Mouse (Mus musculus) lung, embryonic 14.5 days (tissue): ENCODE measurements around the gene Tatdn2. TPM values are rescaled to one million over a fixed set of nuclear protein-coding genes. Genes with fewer than 3 reads are reported as not detected.

Experiments used
- ATAC-seq: fragments of 200-750 bp; cut with Nextera tagmentation; 2 replicates; pipeline ENCODE4 v1.8.0; 2017; ENCODE audit warnings: mild to moderate bottlenecking, moderate TSS enrichment, moderate library complexity; ENCODE audit not compliant: insufficient read depth
- DNase-seq: peaks from one replicate; pipeline ENCODE4 v3.0.0-alpha.2; 2015
- H3K27ac ChIP-seq: fragments of 300-500 bp; sonication (generic); 2 replicates; pipeline ENCODE4 v1.5.1; 2014; ENCODE audit warnings: low read depth, mild to moderate bottlenecking, moderate library complexity
- H3K27me3 ChIP-seq: fragments of 300-500 bp; sonication (generic); 2 replicates; pipeline ENCODE4 v1.6.1; 2014; ENCODE audit warnings: low read length, control low read depth; ENCODE audit not compliant: insufficient read depth
- H3K36me3 ChIP-seq: fragments of 300-500 bp; sonication (generic); 2 replicates; pipeline ENCODE4 v1.6.1; 2014; ENCODE audit warnings: control low read depth; ENCODE audit not compliant: insufficient read depth
- H3K4me1 ChIP-seq: fragments of 300-500 bp; sonication (generic); 2 replicates; pipeline ENCODE4 v1.6.1; 2014; ENCODE audit warnings: antibody characterized with exemption, control low read depth; ENCODE audit not compliant: insufficient read depth
- H3K4me2 ChIP-seq: fragments of 300-500 bp; sonication (generic); 2 replicates; pipeline ENCODE4 v1.6.1; 2014; ENCODE audit warnings: mild to moderate bottlenecking
- H3K4me3 ChIP-seq: fragments of 300-500 bp; sonication (generic); 2 replicates; pipeline ENCODE4 v1.5.1; 2014; ENCODE audit warnings: low read depth, low read length
- H3K9ac ChIP-seq: fragments of 300-500 bp; sonication (generic); 2 replicates; pipeline ENCODE4 v1.6.1; 2014
- H3K9me3 ChIP-seq: fragments of 300-500 bp; sonication (generic); 2 replicates; pipeline ENCODE4 v1.6.1; 2016; ENCODE audit warnings: low read depth, low read length, control low read depth
- CTCF ChIP-seq: IDR thresholded peaks from 2 replicates; pipeline ENCODE4 v1.5.1; 2016; ENCODE audit warnings: antibody characterized with exemption, low read depth
- WGBS: fragments of 180-500 bp; shearing (Covaris S2); extraction: QIAGEN DNeasy Blood & Tissue Kit; methylation state at CpG from one replicate; pipeline ENCODE4 v1.1.7; 2014; 5-methylcytosine and 5-hydroxymethylcytosine counted together
- polyA plus RNA-seq: library from polyadenylated mRNA; unstranded; fragments of >200 nt; fragmentation: Nextera tagmentation; extraction: Ambion mirVana; gene quantifications from 2 replicates; pipeline ENCODE4 v1.2.1, GENCODE M21; 2014

Tatdn2 gene
- polyA plus RNA-seq, 1 experiment from 2014 or later, result 1.2 TPM

DNA sequence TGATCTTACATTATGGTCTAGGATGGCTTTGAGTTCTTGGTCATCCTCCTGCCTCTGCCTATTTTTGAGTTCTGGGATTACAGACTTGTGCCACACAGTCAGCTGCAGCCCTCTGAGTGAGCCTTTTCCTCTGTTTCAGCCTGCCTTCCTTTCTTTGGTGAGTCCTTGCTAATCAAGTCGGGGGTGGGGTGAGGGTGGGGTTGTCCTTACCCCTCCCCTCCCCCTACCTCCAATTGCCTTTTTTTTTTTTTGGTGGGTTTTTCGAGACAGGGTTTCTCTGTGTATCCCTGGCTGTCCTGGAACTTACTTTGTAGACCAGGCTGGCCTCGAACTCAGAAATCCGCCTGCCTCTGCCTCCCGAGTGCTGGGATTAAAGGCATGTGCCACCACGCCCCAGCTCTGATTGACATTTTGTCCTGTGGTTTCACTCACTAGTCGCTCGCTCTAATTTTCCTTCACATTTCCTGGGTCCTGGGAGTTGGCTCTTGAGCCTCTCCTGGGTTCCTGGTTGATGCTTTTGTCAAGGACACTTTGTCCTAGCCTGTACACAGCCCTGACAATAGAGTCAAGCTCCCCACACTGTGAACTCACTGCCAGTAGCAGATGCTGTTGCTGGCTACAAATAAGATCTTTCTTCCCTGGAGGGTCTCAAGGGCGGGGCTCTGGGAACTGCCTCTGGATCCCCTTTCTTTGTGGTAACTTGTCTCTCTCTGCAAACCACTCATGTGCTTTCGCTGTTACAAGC, 13.6 kb upstream of the Tatdn2 start:
- ATAC-seq (no peak), DNase-seq (no peak)

DNA sequence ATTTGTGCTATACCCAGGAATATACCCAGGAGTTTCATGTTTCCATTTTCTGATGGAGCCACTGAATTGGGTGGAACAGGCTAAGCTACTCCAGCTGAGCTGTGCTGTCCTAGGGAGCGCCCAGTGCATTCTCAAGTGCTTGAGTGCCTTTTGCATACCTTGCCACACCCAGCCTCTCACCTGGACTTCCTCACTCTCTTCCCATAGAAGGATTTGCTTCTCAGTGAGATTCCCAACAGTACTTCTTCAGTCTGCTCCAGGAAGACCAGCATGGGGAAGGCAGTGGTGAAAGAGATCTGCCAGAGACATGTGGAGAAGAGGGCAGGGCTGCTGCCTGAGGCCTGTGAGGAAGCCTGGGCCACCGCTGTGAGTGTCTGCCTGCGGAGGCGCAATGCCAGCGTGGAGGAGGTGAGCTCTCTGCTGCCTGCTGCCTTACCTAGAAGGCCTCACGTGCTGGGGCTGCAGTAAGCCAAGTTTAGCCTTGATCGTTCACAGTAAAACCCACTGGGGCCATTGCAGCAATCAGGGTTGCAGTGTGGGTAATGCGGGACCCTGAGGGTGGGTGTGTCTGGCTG, 10.2 kb upstream of the Tatdn2 start:
- DNase-seq (peak; percentile 38), ATAC-seq (0 out of 2 replicates have a peak, but pooled peaks have one; percentile 21)
- peaks cover 15% of the 10 kb centered on the region for H3K4me1 ChIP-seq
- H3K27ac ChIP-seq, result peak overlapping the region; percentile 58
- H3K4me3 ChIP-seq, result no peak overlapping the region
- no peak for TF ChIP-seq CTCF
- WGBS, result 36% methylated on average over 8 of the region's 8 CpGs
- no peaks in the 10 kb centered on the region for H3K9me3 ChIP-seq
- no peaks in the 10 kb centered on the region for H3K36me3 ChIP-seq
- peak overlapping the region; percentile 23; the same call in 1 of the 2 replicates for H3K4me2 ChIP-seq
- H3K27me3 ChIP-seq, result no peaks in the 10 kb centered on the region
- H3K9ac ChIP-seq, result no peak overlapping the region

More for the DNA sequence above, 13.6 kb upstream of the Tatdn2 start:
- 86% methylated on average over 10 of the region's 10 CpGs for WGBS
- H3K4me2 ChIP-seq, result no peak overlapping the region
- no peaks in the 10 kb centered on the region for H3K9me3 ChIP-seq
- no peaks in the 10 kb centered on the region for H3K27me3 ChIP-seq
- H3K4me3 ChIP-seq, result no peak overlapping the region
- H3K9ac ChIP-seq, result no peak overlapping the region
- no peak for TF ChIP-seq CTCF
- no peak overlapping the region for H3K27ac ChIP-seq
- H3K4me1 ChIP-seq, result no peaks in the 10 kb centered on the region
- no peaks in the 10 kb centered on the region for H3K36me3 ChIP-seq

GRCm38 (mm10) chr6:113690008-113690399, 6.8 kb upstream of the Tatdn2 start:
- DNase-seq, result peak; percentile 44
- no peaks in the 10 kb centered on the region for H3K27me3 ChIP-seq
- peak; percentile 62 for ATAC-seq
- TF ChIP-seq CTCF, result no peak
- no peak overlapping the region for H3K4me3 ChIP-seq
- 5% methylated on average over 7 of the region's 7 CpGs for WGBS
- peak overlapping the region; percentile 55 for H3K4me2 ChIP-seq
- H3K9me3 ChIP-seq, result no peaks in the 10 kb centered on the region
- no peak overlapping the region for H3K9ac ChIP-seq
- H3K36me3 ChIP-seq, result no peaks in the 10 kb centered on the region
- H3K4me1 ChIP-seq, result peaks cover 15% of the 10 kb centered on the region
- peak overlapping the region; percentile 92 for H3K27ac ChIP-seq

DNA sequence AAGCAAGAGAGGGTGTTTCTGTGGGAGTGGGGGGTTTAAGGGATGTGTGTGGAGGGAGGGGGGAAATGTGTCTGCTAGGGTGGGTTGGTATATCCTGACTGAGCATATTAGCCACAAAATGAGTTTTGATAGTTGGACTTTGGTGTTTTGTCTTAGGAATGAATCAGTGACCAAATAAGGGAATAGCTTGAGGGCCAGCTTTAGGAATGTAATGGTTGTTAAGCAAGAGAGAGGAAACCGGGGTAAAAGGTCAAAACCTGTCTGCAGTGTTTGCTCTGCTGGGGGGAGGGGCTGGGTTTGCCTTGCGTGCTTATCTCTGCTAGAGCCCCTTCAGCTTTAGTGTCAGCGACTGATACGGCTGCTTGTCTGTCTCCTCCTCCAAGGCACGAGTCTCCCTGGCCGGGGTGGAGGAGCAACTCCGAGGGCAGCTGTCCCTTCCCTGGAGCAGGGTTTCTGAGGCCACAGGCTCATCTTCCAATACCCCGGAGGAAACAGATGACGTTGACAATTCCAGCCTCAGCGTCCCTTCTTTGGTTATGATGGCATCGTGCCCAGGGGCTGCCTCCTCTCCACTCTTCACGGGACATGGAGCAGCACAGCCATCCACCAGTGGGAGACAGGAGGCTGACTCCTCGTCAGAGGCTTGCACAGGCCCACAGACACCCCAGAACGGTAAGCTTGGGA, 6.3 kb upstream of the Tatdn2 start:
- H3K27me3 ChIP-seq, result no peaks in the 10 kb centered on the region
- 1% methylated on average over 14 of the region's 14 CpGs for WGBS
- H3K9me3 ChIP-seq, result no peaks in the 10 kb centered on the region
- peak overlapping the region; percentile 39 for H3K9ac ChIP-seq
- no peaks in the 10 kb centered on the region for H3K36me3 ChIP-seq
- H3K27ac ChIP-seq, result peak overlapping the region; percentile 92
- H3K4me2 ChIP-seq, result peak overlapping the region; percentile 55
- no peak for TF ChIP-seq CTCF
- peak overlapping the region; percentile 27 for H3K4me3 ChIP-seq
- peak; percentile 84 for DNase-seq
- H3K4me1 ChIP-seq, result peaks cover 15% of the 10 kb centered on the region
- peak; percentile 80 for ATAC-seq

DNA sequence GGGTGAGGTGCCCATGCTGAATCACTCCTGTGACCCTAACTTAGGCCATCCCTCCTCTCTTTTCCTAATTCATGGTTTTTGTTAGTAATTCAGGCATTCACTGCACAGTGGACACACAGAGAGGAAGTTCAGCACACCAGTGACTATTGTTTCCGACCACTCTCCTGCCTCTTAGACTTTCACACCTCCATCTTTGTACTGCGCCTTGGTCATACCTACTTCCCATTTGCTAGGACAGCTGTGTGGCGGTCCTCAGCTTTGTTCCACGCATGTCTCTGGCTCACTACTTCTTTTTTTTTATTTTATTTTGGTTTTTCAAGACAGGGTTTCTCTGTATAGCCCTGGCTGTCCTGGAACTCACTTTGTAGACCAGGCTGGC, 5.8 kb upstream of the Tatdn2 start:
- 56% methylated on average over 4 of the region's 4 CpGs for WGBS
- peak overlapping the region; percentile 27 for H3K4me3 ChIP-seq
- peak overlapping the region; percentile 55 for H3K4me2 ChIP-seq
- peaks cover 15% of the 10 kb centered on the region for H3K4me1 ChIP-seq
- H3K9me3 ChIP-seq, result no peaks in the 10 kb centered on the region
- H3K27ac ChIP-seq, result peak overlapping the region; percentile 92
- no peaks in the 10 kb centered on the region for H3K36me3 ChIP-seq
- DNase-seq (no peak), ATAC-seq (no peak)
- peak overlapping the region; percentile 39 for H3K9ac ChIP-seq
- H3K27me3 ChIP-seq, result no peaks in the 10 kb centered on the region
- no peak for TF ChIP-seq CTCF

- ATAC-seq, result no peak
- Histone ChIP-seq H3K27me3 (no peaks in the 10 kb centered on the region), H3K9ac (no peak overlapping the region), H3K4me3 (no peak overlapping the region), H3K4me2 (no peak overlapping the region), H3K9me3 (no peaks in the 10 kb centered on the region), H3K36me3 (no peaks in the 10 kb centered on the region), H3K4me1 (peaks cover 15% of the 10 kb centered on the region), H3K27ac (no peak overlapping the region)
- TF ChIP-seq CTCF, result no peak
- 71% methylated on average over 5 of the region's 5 CpGs for WGBS
- no peak for DNase-seq
Measured at GRCm38 (mm10) chr6:113692661-113693133, 4.2 kb upstream of the Tatdn2 start.

DNA sequence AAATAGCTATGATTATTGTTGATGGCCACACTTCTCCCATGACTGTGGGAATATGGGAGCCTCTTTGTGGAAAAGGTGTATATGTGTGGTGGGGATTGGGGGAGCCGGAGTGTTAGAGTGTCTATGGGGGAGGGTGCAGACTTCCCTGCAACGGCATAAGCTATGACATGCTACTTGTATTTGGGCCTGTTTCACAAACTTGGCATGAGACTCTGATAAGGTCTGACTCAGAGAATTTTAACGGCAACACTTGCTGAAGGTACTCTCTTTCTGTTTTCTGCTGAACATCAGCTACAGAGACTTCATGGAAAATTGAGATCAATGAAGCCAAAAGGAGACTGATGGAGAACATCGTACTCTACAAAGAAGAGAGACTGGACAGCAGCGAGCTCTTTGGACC, 3.5 kb upstream of the Tatdn2 start:
- Histone ChIP-seq H3K27me3 (no peaks in the 10 kb centered on the region), H3K27ac (no peak overlapping the region), H3K4me2 (no peak overlapping the region), H3K9me3 (no peaks in the 10 kb centered on the region), H3K9ac (no peak overlapping the region), H3K4me1 (peaks cover 15% of the 10 kb centered on the region), H3K36me3 (no peaks in the 10 kb centered on the region), H3K4me3 (no peak overlapping the region)
- WGBS, result 80% methylated on average over 5 of the region's 5 CpGs
- no peak for TF ChIP-seq CTCF
- ATAC-seq (no peak), DNase-seq (no peak)
